In genomic region chr10:119161820-119162382, GRCm38 (mm10) we compare ENCODE assay signal across 10 mouse cellular contexts.
DNase-seq lines count a peak whose midpoint lies in the region; ATAC-seq and TF ChIP-seq lines count a peak whose summit lies in the region.
"Had no signal": no experiment of that assay in that cellular context is flagged by ENCODE, and none has a peak within 500 bp of the region (broad histone marks: within the 10 kb centered on the region; RNA-seq: fewer than 3 reads in every experiment).

No protein-coding gene starts in this region.

- no peak for ATAC-seq in forebrain, embryonic 14.5 days
- ATAC-seq in forebrain, embryonic 11.5 days (replicated peaks; ENCODE audit: low FRiP score) = no peak
- no peak for ATAC-seq in limb, embryonic 11.5 days (ENCODE audit: insufficient number of reproducible peaks, low FRiP score, low TSS enrichment, low read depth)

- no peaks in the 10 kb centered on the region for H3K27me3 ChIP-seq in forebrain, embryonic 14.5 days (replicated peaks; ENCODE audit: control insufficient read depth, insufficient read depth, low read length)
- H3K27me3 ChIP-seq in forebrain, embryonic 11.5 days (ENCODE audit: control insufficient read depth, insufficient read depth, low read length) = no peaks in the 10 kb centered on the region
- H3K27me3 ChIP-seq in limb, embryonic 11.5 days (ENCODE audit: control insufficient read depth, insufficient read depth, low read length) = no peaks in the 10 kb centered on the region
- H3K27me3 ChIP-seq: neural tube, embryonic 12.5 days had no signal

- H3K4me1 ChIP-seq in forebrain, embryonic 14.5 days (ENCODE audit: control insufficient read depth, insufficient read depth, low read length) = no peaks in the 10 kb centered on the region
- H3K4me1 ChIP-seq in forebrain, embryonic 11.5 days (replicated peaks; ENCODE audit: control insufficient read depth, insufficient read depth, low read length) = no peaks in the 10 kb centered on the region
- H3K4me1 ChIP-seq in limb, embryonic 11.5 days (ENCODE audit: control insufficient read depth, insufficient read depth, low read length) = no peaks in the 10 kb centered on the region
- H3K4me1 ChIP-seq: neural tube, embryonic 12.5 days had no signal

- no peaks in the 10 kb centered on the region for H3K9me3 ChIP-seq in forebrain, embryonic 14.5 days (replicated peaks; ENCODE audit: control insufficient read depth, low read length)
- peaks cover 3% of the 10 kb centered on the region; the same call in 1 of the 2 replicates for H3K9me3 ChIP-seq in forebrain, embryonic 11.5 days (ENCODE audit: control insufficient read depth, low read length)
- H3K9me3 ChIP-seq in limb, embryonic 11.5 days (ENCODE audit: control insufficient read depth, low read length) = 0 out of 2 replicates have a peak, but pooled peaks cover 2% of the 10 kb centered on the region

- peak; percentile 7; the same call in 1 of the 2 replicates for TF ChIP-seq CTCF in brain, embryonic 14.5 days (IDR thresholded peaks at IDR 0.05; ENCODE audit: borderline replicate concordance, extremely low read depth, insufficient read depth, insufficient read length)

- WGBS in forebrain, embryonic 14.5 days = 74% methylated on average over 8 of the region's 8 CpGs
- WGBS in forebrain, embryonic 11.5 days = 80% methylated on average over 8 of the region's 8 CpGs
- WGBS in limb, embryonic 11.5 days = 44% methylated on average over 8 of the region's 8 CpGs

- no peak overlapping the region for H3K27ac ChIP-seq in forebrain, embryonic 14.5 days (ENCODE audit: low read depth, low read length)
- no peak overlapping the region for H3K27ac ChIP-seq in forebrain, embryonic 11.5 days (ENCODE audit: low read depth, low read length)
- no peak overlapping the region for H3K27ac ChIP-seq in limb, embryonic 11.5 days (replicated peaks; ENCODE audit: low read depth, low read length)
- H3K27ac ChIP-seq: neural tube, embryonic 12.5 days had no signal

- no peak for TF ChIP-seq POLR2A in brain, embryonic 14.5 days (IDR thresholded peaks at IDR 0.05; ENCODE audit: borderline replicate concordance, extremely low read depth, insufficient read depth, insufficient read length, poor library complexity, severe bottlenecking)

- H3K4me2 ChIP-seq in forebrain, embryonic 14.5 days (ENCODE audit: low read length) = no peak overlapping the region
- H3K4me2 ChIP-seq in forebrain, embryonic 11.5 days (ENCODE audit: low read depth, low read length, severe bottlenecking) = no peak overlapping the region
- H3K4me2 ChIP-seq in limb, embryonic 11.5 days (ENCODE audit: low read depth, severe bottlenecking) = no peak overlapping the region
- H3K4me2 ChIP-seq: neural tube, embryonic 12.5 days had no signal

- no peak overlapping the region for H3K4me3 ChIP-seq in forebrain, embryonic 14.5 days (ENCODE audit: low read depth, low read length)
- no peak overlapping the region for H3K4me3 ChIP-seq in forebrain, embryonic 11.5 days (ENCODE audit: low read depth, low read length)
- no peak overlapping the region for H3K4me3 ChIP-seq in limb, embryonic 11.5 days (ENCODE audit: low read depth, low read length)
- H3K4me3 ChIP-seq: neural tube, embryonic 12.5 days had no signal

- peak; percentile 17 for DNase-seq in forebrain, embryonic 14.5 days (ENCODE audit: low spot score)
- DNase-seq in forebrain, embryonic 11.5 days (ENCODE audit: low spot score) = no peak
- DNase-seq in kidney, adult 9 months = peak; percentile 38
- DNase-seq in kidney, adult 18-20 months = no peak
- DNase-seq in brain, embryonic 14.5 days (ENCODE audit: low read depth) = peak; percentile 19
- peak; percentile 33 for DNase-seq in limb, embryonic 11.5 days (ENCODE audit: low spot score)
- no peak for DNase-seq in right cerebral cortex, postnatal 10 days (ENCODE audit: low spot score in 2 of 2)
- DNase-seq in adrenal gland, adult 2 months = no peak
- DNase-seq: gastrocnemius, postnatal 10 days had no signal

- no peaks in the 10 kb centered on the region for H3K36me3 ChIP-seq in forebrain, embryonic 14.5 days (ENCODE audit: control insufficient read depth, insufficient read depth, low read length)
- H3K36me3 ChIP-seq in forebrain, embryonic 11.5 days (ENCODE audit: control insufficient read depth, insufficient read depth, low read length) = no peaks in the 10 kb centered on the region
- no peaks in the 10 kb centered on the region for H3K36me3 ChIP-seq in limb, embryonic 11.5 days (ENCODE audit: control insufficient read depth, insufficient read depth, low read length)
- H3K36me3 ChIP-seq: neural tube, embryonic 12.5 days had no signal

- H3K9ac ChIP-seq in forebrain, embryonic 14.5 days (ENCODE audit: low read length) = no peak overlapping the region
- no peak overlapping the region for H3K9ac ChIP-seq in forebrain, embryonic 11.5 days (ENCODE audit: low read length)
- no peak overlapping the region for H3K9ac ChIP-seq in limb, embryonic 11.5 days (ENCODE audit: low read length)
- H3K9ac ChIP-seq: neural tube, embryonic 12.5 days had no signal

Comparison
In these comparisons a context has a peak if more than half of its experiments do, and no peak if none do; other contexts are left out.
1. DNase-seq: peak in forebrain, embryonic 14.5 days (single experiment), kidney, adult 9 months (single experiment), brain, embryonic 14.5 days (single experiment) and limb, embryonic 11.5 days (single experiment); none in forebrain, embryonic 11.5 days (single experiment), kidney, adult 18-20 months (single experiment), right cerebral cortex, postnatal 10 days (0 of 2) and adrenal gland, adult 2 months (single experiment).